Mouse (Mus musculus): ENCODE data around the gene Tmem33.

GRCm38 (mm10) chr5:67258473-67258872 lies 1.9 kb upstream of the Tmem33 start:
- TF ChIP-seq CTCF (IDR thresholded peaks at IDR 0.05; ENCODE audit: low read depth, low read length), result no peak
- no peak for TF ChIP-seq POLR2A (IDR thresholded peaks at IDR 0.05; ENCODE audit: extremely low read depth, insufficient read depth, low read length)
